Mouse (Mus musculus) heart, embryonic 14.5 days (tissue): ENCODE measurements around the gene Cyp4f13. TPM values are rescaled to one million over a fixed set of nuclear protein-coding genes. Genes with fewer than 3 reads are reported as not detected.
A peak's percentile ranks its signal among the peaks of the same experiment; 100 is the strongest.

Experiments used
- ATAC-seq: fragments of 200-750 bp; cut with Nextera tagmentation; 2 replicates; pipeline ENCODE4 v1.8.0; 2017; ENCODE audit warnings: low read depth, moderate TSS enrichment; ENCODE audit not compliant: insufficient number of reproducible peaks, insufficient read depth, low FRiP score
- H3K27ac ChIP-seq, 2 experiments: fragments of 200-500 bp in 1 of 2; fragments of 300-500 bp in 1 of 2; sonication (generic) in 1 of 2; replicated peaks in 1 of 2; 2 replicates each; pipeline ENCODE4 v1.5.1; 2012 to 2014; ENCODE audit warnings: low read depth in 2 of 2, low read length in 2 of 2, control low read depth in 1 of 2, mild to moderate bottlenecking in 1 of 2, mixed read lengths in 1 of 2; ENCODE audit not compliant: control insufficient read depth in 1 of 2, insufficient read depth in 1 of 2
- H3K27me3 ChIP-seq: fragments of 300-500 bp; sonication (generic); 2 replicates; pipeline ENCODE4 v1.6.1; 2014; ENCODE audit warnings: mild to moderate bottlenecking, low read length, control low read depth; ENCODE audit not compliant: control insufficient read depth, insufficient read depth
- H3K36me3 ChIP-seq: fragments of 300-500 bp; sonication (generic); 2 replicates; pipeline ENCODE4 v1.6.1; 2014; ENCODE audit warnings: mild to moderate bottlenecking, control low read depth, low read length, mixed read lengths; ENCODE audit not compliant: control insufficient read depth, insufficient read depth
- H3K4me1 ChIP-seq, 2 experiments: fragments of 200-500 bp in 1 of 2; fragments of 300-500 bp in 1 of 2; sonication (generic) in 1 of 2; 2 replicates each; pipeline ENCODE4 v1.6.1; 2012 to 2014; ENCODE audit warnings: low read length in 2 of 2, control low read depth in 1 of 2, mixed read lengths in 1 of 2; ENCODE audit not compliant: control insufficient read depth in 2 of 2, insufficient read depth in 2 of 2
- H3K4me2 ChIP-seq: fragments of 300-500 bp; sonication (generic); 2 replicates; pipeline ENCODE4 v1.6.1; 2014; ENCODE audit warnings: mild to moderate bottlenecking, low read length
- H3K4me3 ChIP-seq, 2 experiments: fragments of 200-500 bp in 1 of 2; fragments of 300-500 bp in 1 of 2; sonication (generic) in 1 of 2; 2 replicates each; pipeline ENCODE4 v1.5.1; 2012 to 2014; ENCODE audit warnings: low read length in 2 of 2, mild to moderate bottlenecking in 2 of 2, control low read depth in 1 of 2, low read depth in 1 of 2, moderate library complexity in 1 of 2; ENCODE audit not compliant: control insufficient read depth in 1 of 2, insufficient read depth in 1 of 2
- H3K9ac ChIP-seq: fragments of 300-500 bp; sonication (generic); 2 replicates; pipeline ENCODE4 v1.6.1; 2014; ENCODE audit warnings: mild to moderate bottlenecking, low read length
- H3K9me3 ChIP-seq: fragments of 300-500 bp; sonication (generic); 2 replicates; pipeline ENCODE4 v1.6.1; 2016; ENCODE audit warnings: low read length, control low read depth; ENCODE audit not compliant: control insufficient read depth
- WGBS: fragments of 180-500 bp; shearing (Covaris S2); extraction: QIAGEN DNeasy Blood & Tissue Kit; methylation state at CpG from one replicate; pipeline ENCODE4 v1.1.7; 2014; 5-methylcytosine and 5-hydroxymethylcytosine counted together
- polyA plus RNA-seq: library from polyadenylated mRNA; unstranded; fragments of >200 nt; fragmentation: Nextera tagmentation; extraction: Ambion mirVana; gene quantifications from 2 replicates; pipeline ENCODE4 v1.2.1, GENCODE M21; 2014

Cyp4f13 gene
- polyA plus RNA-seq, 1 experiment from 2014 or later, result 11.8 TPM

- H3K4me2 ChIP-seq, result no peak overlapping the region
- H3K27me3 ChIP-seq, result peaks cover 18% of the 10 kb centered on the region; the same call in 1 of the 2 replicates
- H3K36me3 ChIP-seq, result no peaks in the 10 kb centered on the region
- H3K9ac ChIP-seq, result no peak overlapping the region
- no peak for ATAC-seq
- WGBS, result 67% methylated on average over 2 of the region's 2 CpGs
- no peaks in the 10 kb centered on the region for H3K4me1 ChIP-seq
- H3K4me3 ChIP-seq, result no peak overlapping the region
- H3K9me3 ChIP-seq, result no peaks in the 10 kb centered on the region
- no peak overlapping the region for H3K27ac ChIP-seq
Observed at GRCm38 (mm10) chr17:32904414-32904813, 42.8 kb downstream of the Cyp4f13 start.

- Histone ChIP-seq H3K27ac (no peak overlapping the region), H3K36me3 (no peaks in the 10 kb centered on the region), H3K27me3 (peaks cover 18% of the 10 kb centered on the region; the same call in 1 of the 2 replicates), H3K4me3 (no peak overlapping the region), H3K4me2 (no peak overlapping the region), H3K4me1 (no peaks in the 10 kb centered on the region), H3K9me3 (no peaks in the 10 kb centered on the region), H3K9ac (no peak overlapping the region)
- no peak for ATAC-seq
- WGBS, result 53% methylated on average over 1 of the region's 1 CpGs
Observed at GRCm38 (mm10) chr17:32901751-32902525, 45.3 kb downstream of the Cyp4f13 start.

- no peak overlapping the region for H3K4me2 ChIP-seq
- no peak overlapping the region for H3K9ac ChIP-seq
- H3K9me3 ChIP-seq, result no peaks in the 10 kb centered on the region
- H3K27ac ChIP-seq, result no peak overlapping the region
- H3K36me3 ChIP-seq, result no peaks in the 10 kb centered on the region
- no peaks in the 10 kb centered on the region for H3K27me3 ChIP-seq
- no peak for ATAC-seq
- peaks cover 0 to 5% of the 10 kb centered on the region in 2 experiments; a peak in 2 of 4 replicates for H3K4me1 ChIP-seq
- 91% methylated on average over 4 of the region's 4 CpGs for WGBS
- H3K4me3 ChIP-seq, result no peak overlapping the region
Observed at GRCm38 (mm10) chr17:32895421-32895820, 51.8 kb downstream of the Cyp4f13 start.

- 70% methylated on average over 3 of the region's 3 CpGs for WGBS
- no peaks in the 10 kb centered on the region for H3K27me3 ChIP-seq
- H3K9ac ChIP-seq, result no peak overlapping the region
- H3K27ac ChIP-seq, result no peak overlapping the region
- no peaks in the 10 kb centered on the region for H3K36me3 ChIP-seq
- H3K4me2 ChIP-seq, result no peak overlapping the region
- H3K9me3 ChIP-seq, result no peaks in the 10 kb centered on the region
- peaks cover 0 to 8% of the 10 kb centered on the region in 2 experiments; a peak in 2 of 4 replicates for H3K4me1 ChIP-seq
- ATAC-seq, result no peak
- no peak overlapping the region for H3K4me3 ChIP-seq
Observed at GRCm38 (mm10) chr17:32893901-32894300, 53.3 kb downstream of the Cyp4f13 start.

- Histone ChIP-seq H3K36me3 (0 out of 2 replicates have a peak, but pooled peaks cover 10% of the 10 kb centered on the region), H3K27me3 (no peaks in the 10 kb centered on the region), H3K9me3 (no peaks in the 10 kb centered on the region), H3K4me2 (peak within 1 kb of the TSS; percentile 76), H3K27ac (peak within 1 kb of the TSS; percentile 82 to 86), H3K9ac (peak within 1 kb of the TSS; percentile 87), H3K4me3 (peak within 1 kb of the TSS; percentile 73 to 75), H3K4me1 (peaks cover 0 to 8% of the 10 kb centered on the region in 2 experiments; a peak in 2 of 4 replicates)
- WGBS, result 13% methylated on average over 33 of the region's 33 CpGs
- ATAC-seq, result peak; percentile 96
Observed at GRCm38 (mm10) chr17:32891239-32892180, 55.7 kb downstream of the Cyp4f13 start, which contains the start of gene Zfp870. Zfp870 (minus strand) TSS chr17:32891642.

DNA sequence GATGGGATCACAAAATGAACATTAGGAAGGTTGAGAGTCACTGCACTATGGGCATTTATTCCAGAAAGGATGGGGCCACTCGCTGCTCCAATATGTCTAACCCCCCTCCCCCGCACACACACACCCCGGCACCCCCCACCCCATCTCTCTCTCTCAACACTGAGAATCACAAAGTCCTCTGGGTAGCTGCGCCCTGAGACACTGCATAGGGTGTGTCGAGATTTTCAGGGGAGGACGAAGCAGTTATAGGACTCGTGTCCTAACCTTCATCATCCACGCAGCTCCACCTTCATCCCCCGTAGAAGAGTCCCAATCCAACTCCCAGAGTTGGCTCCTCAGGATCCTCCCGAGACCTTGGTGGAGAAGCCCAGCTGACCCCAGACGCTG lies 56.4 kb downstream of the Cyp4f13 start:
- H3K4me3 ChIP-seq, result peak overlapping the region; percentile 73 to 75
- peaks cover 0 to 8% of the 10 kb centered on the region in 2 experiments; a peak in 2 of 4 replicates for H3K4me1 ChIP-seq
- peaks cover 12% of the 10 kb centered on the region; the same call in 1 of the 2 replicates for H3K36me3 ChIP-seq
- peak; percentile 31 for ATAC-seq
- 3% methylated on average over 11 of the region's 11 CpGs for WGBS
- no peaks in the 10 kb centered on the region for H3K27me3 ChIP-seq
- H3K4me2 ChIP-seq, result peak overlapping the region; percentile 76
- H3K9ac ChIP-seq, result peak overlapping the region; percentile 87
- H3K9me3 ChIP-seq, result no peaks in the 10 kb centered on the region
- peak overlapping the region; percentile 82 to 86 for H3K27ac ChIP-seq

DNA sequence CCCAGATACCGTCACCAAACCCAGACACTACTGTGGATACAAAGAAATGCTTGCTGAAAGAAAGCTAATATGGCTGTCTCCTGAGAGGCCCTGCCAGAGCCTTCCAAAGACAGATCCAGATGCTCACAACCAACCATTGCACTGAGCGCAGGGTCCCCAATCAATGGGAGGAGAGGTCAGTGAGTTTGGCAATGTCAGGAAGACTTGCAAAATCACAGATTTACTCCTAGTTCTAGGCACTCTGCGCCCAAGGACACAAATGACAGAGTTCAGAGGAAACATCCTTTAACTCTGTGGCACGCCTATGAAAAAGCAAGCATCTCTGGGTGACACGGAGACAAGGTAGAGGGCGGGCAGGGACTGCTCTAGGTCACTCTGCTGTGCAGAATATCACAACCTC lies 57.6 kb downstream of the Cyp4f13 start:
- H3K4me2 ChIP-seq, result no peak overlapping the region
- no peak for ATAC-seq

More for the DNA sequence above, 57.6 kb downstream of the Cyp4f13 start:
- Histone ChIP-seq H3K36me3 (peaks cover 24% of the 10 kb centered on the region), H3K4me1 (peaks cover 0 to 8% of the 10 kb centered on the region in 2 experiments; a peak in 2 of 4 replicates), H3K9ac (no peak overlapping the region), H3K9me3 (no peaks in the 10 kb centered on the region), H3K27me3 (no peaks in the 10 kb centered on the region), H3K27ac (no peak overlapping the region), H3K4me3 (no peak overlapping the region)
- 88% methylated on average over 6 of the region's 6 CpGs for WGBS
